ENCODE assay signal across 10 mouse cellular contexts in genomic region chr10:128336597-128336996, GRCm38 (mm10). TPM values are rescaled to one million over a fixed set of nuclear protein-coding genes. Genes with fewer than 3 reads are reported as not detected.
A peak's percentile ranks its signal among the peaks of the same experiment; 100 is the strongest.
DNase-seq lines count a peak whose midpoint lies in the region; ATAC-seq lines count a peak whose summit lies in the region.
"Had no signal": no experiment of that assay in that cellular context is flagged by ENCODE, and none has a peak within 500 bp of the region (broad histone marks: within the 10 kb centered on the region; RNA-seq: fewer than 3 reads in every experiment).

No protein-coding gene starts in this region.

- H3K9ac ChIP-seq in heart, embryonic 15.5 days: no peak overlapping the region
- no peak overlapping the region for H3K9ac ChIP-seq in hindbrain, embryonic 12.5 days
- H3K9ac ChIP-seq in midbrain, embryonic 12.5 days (replicated peaks): peak overlapping the region; percentile 29; the same call in 1 of the 2 replicates

- ATAC-seq in heart, embryonic 15.5 days (replicated peaks; ENCODE audit: insufficient number of reproducible peaks, insufficient read depth, low FRiP score, low read depth): no peak
- no peak for ATAC-seq in hindbrain, embryonic 12.5 days (ENCODE audit: low FRiP score)
- no peak for ATAC-seq in midbrain, embryonic 12.5 days (ENCODE audit: low FRiP score, low read depth)

- intact Hi-C loops in heart, postnatal 36 days (cut with DNase I): loop anchor here (2.0 to 5.0 kb wide), 2 partner anchors 22 to 41 kb away; partner anchors contain the start of gene Ankrd52

- WGBS in heart, embryonic 15.5 days: 75% methylated on average over 3 of the region's 3 CpGs
- WGBS in hindbrain, embryonic 12.5 days: 86% methylated on average over 3 of the region's 3 CpGs
- 90% methylated on average over 3 of the region's 3 CpGs for WGBS in midbrain, embryonic 12.5 days

- no peak for DNase-seq in heart, postnatal 36 days
- peak; percentile 37 for DNase-seq in MEL-GATA-1-ER (ENCODE audit: extremely low read depth, low read depth)
- DNase-seq in frontal cortex, postnatal 25 days (ENCODE audit: low spot score in 2 of 2): no peak
- DNase-seq in thymus, postnatal 36 days: no peak
- no peak for DNase-seq in left cerebral cortex, adult 8-10 months (ENCODE audit: low spot score in 2 of 2)
- DNase-seq: cerebellum, postnatal 36 days; layer of hippocampus, postnatal 36 days had no signal

- peak overlapping the region; percentile 94 for H3K4me3 ChIP-seq in heart, embryonic 15.5 days
- peak overlapping the region; percentile 79; the same call in 1 of the 2 replicates for H3K4me3 ChIP-seq in hindbrain, embryonic 12.5 days
- H3K4me3 ChIP-seq in midbrain, embryonic 12.5 days: peak overlapping the region; percentile 90; the same call in 1 of the 2 replicates

- H3K4me1 ChIP-seq in heart, embryonic 15.5 days (replicated peaks): peaks cover 44% of the 10 kb centered on the region
- H3K4me1 ChIP-seq in hindbrain, embryonic 12.5 days: peaks cover 21% of the 10 kb centered on the region
- H3K4me1 ChIP-seq in midbrain, embryonic 12.5 days: peaks cover 19% of the 10 kb centered on the region

- H3K4me2 ChIP-seq in heart, embryonic 15.5 days: peak overlapping the region; percentile 75
- H3K4me2 ChIP-seq in hindbrain, embryonic 12.5 days (replicated peaks): peak overlapping the region; percentile 93
- H3K4me2 ChIP-seq in midbrain, embryonic 12.5 days (replicated peaks): peak overlapping the region; percentile 91

- no peaks in the 10 kb centered on the region for H3K27me3 ChIP-seq in heart, embryonic 15.5 days
- no peaks in the 10 kb centered on the region for H3K27me3 ChIP-seq in hindbrain, embryonic 12.5 days
- H3K27me3 ChIP-seq in midbrain, embryonic 12.5 days: no peaks in the 10 kb centered on the region

- H3K27ac ChIP-seq in heart, embryonic 15.5 days: peak overlapping the region; percentile 94
- H3K27ac ChIP-seq in hindbrain, embryonic 12.5 days: no peak overlapping the region
- no peak overlapping the region for H3K27ac ChIP-seq in midbrain, embryonic 12.5 days (replicated peaks)

- no peaks in the 10 kb centered on the region for H3K9me3 ChIP-seq in heart, embryonic 15.5 days (replicated peaks)
- no peaks in the 10 kb centered on the region for H3K9me3 ChIP-seq in hindbrain, embryonic 12.5 days (replicated peaks)
- no peaks in the 10 kb centered on the region for H3K9me3 ChIP-seq in midbrain, embryonic 12.5 days

- peaks cover 6% of the 10 kb centered on the region; the same call in 1 of the 2 replicates for H3K36me3 ChIP-seq in heart, embryonic 15.5 days
- H3K36me3 ChIP-seq in hindbrain, embryonic 12.5 days: no peaks in the 10 kb centered on the region
- H3K36me3 ChIP-seq in midbrain, embryonic 12.5 days: peaks cover 5% of the 10 kb centered on the region

RNA-seq across cellular contexts. Expression of gene Cs, which starts 0.9 kb away (rescaled TPM):
- polyA plus RNA-seq in heart, embryonic 15.5 days (2015; fragmentation: Nextera tagmentation; extraction: Ambion mirVana): 448 and 450 TPM in 2 replicates
- 1,000 to 10,000 TPM; 1,152 to 1,240 TPM for total RNA-seq in heart, postnatal 36 days (2021)
- 207 and 208 TPM in 2 replicates for polyA plus RNA-seq in hindbrain, embryonic 12.5 days (2016; fragmentation: Nextera tagmentation; extraction: Ambion mirVana)
- 205 and 209 TPM in 2 replicates for polyA plus RNA-seq in midbrain, embryonic 12.5 days (2016; fragmentation: Nextera tagmentation; extraction: Ambion mirVana)
- total RNA-seq in left cerebral cortex, adult 8-10 months (2022): 100 to 1,000 TPM; 221 to 239 (median 230) TPM

RNA-seq across cellular contexts. Expression of gene Cnpy2, which starts 14.3 kb away (rescaled TPM):
- 186 and 213 TPM in 2 replicates for polyA plus RNA-seq in heart, embryonic 15.5 days (2015; fragmentation: Nextera tagmentation; extraction: Ambion mirVana)
- 10 to 100 TPM; 65.4 to 67.3 TPM for total RNA-seq in heart, postnatal 36 days (2021)
- 242 and 244 TPM in 2 replicates for polyA plus RNA-seq in hindbrain, embryonic 12.5 days (2016; fragmentation: Nextera tagmentation; extraction: Ambion mirVana)
- 219 and 220 TPM in 2 replicates for polyA plus RNA-seq in midbrain, embryonic 12.5 days (2016; fragmentation: Nextera tagmentation; extraction: Ambion mirVana)
- 10 to 100 TPM; 66.6 to 76.7 (median 67.6) TPM for total RNA-seq in left cerebral cortex, adult 8-10 months (2022)

RNA-seq across cellular contexts. Expression of gene Coq10a, which starts 32.2 kb away (rescaled TPM):
- 17.0 TPM in 2 replicates for polyA plus RNA-seq in heart, embryonic 15.5 days (2015; fragmentation: Nextera tagmentation; extraction: Ambion mirVana)
- total RNA-seq in heart, postnatal 36 days (2021): 100 to 1,000 TPM; 304 to 339 TPM
- polyA plus RNA-seq in hindbrain, embryonic 12.5 days (2016; fragmentation: Nextera tagmentation; extraction: Ambion mirVana): 31.7 and 32.8 TPM in 2 replicates
- 28.6 and 33.6 TPM in 2 replicates for polyA plus RNA-seq in midbrain, embryonic 12.5 days (2016; fragmentation: Nextera tagmentation; extraction: Ambion mirVana)
- total RNA-seq in left cerebral cortex, adult 8-10 months (2022): 10 to 100 TPM; 59.3 to 62.4 (median 61.5) TPM

RNA-seq across cellular contexts. Expression of gene Pan2, which starts 33.5 kb away (rescaled TPM):
- polyA plus RNA-seq in heart, embryonic 15.5 days (2015; fragmentation: Nextera tagmentation; extraction: Ambion mirVana): 22.3 and 27.8 TPM in 2 replicates
- 1 to 10 TPM; 7.5 to 7.6 TPM for total RNA-seq in heart, postnatal 36 days (2021)
- polyA plus RNA-seq in hindbrain, embryonic 12.5 days (2016; fragmentation: Nextera tagmentation; extraction: Ambion mirVana): 33.5 and 34.1 TPM in 2 replicates
- polyA plus RNA-seq in midbrain, embryonic 12.5 days (2016; fragmentation: Nextera tagmentation; extraction: Ambion mirVana): 39.8 and 41.7 TPM in 2 replicates
- 10 to 100 TPM; 14.5 to 15.5 (median 15.3) TPM for total RNA-seq in left cerebral cortex, adult 8-10 months (2022)

RNA-seq across cellular contexts. Expression of gene Il23a, which starts 38.0 kb away (rescaled TPM):
- polyA plus RNA-seq in heart, embryonic 15.5 days (2015; fragmentation: Nextera tagmentation; extraction: Ambion mirVana): 4.0 and 4.8 TPM in 2 replicates
- not detected for total RNA-seq in heart, postnatal 36 days (2021)
- 0.22 TPM in 1 of 2 replicates, not detected in the other for polyA plus RNA-seq in hindbrain, embryonic 12.5 days (2016; fragmentation: Nextera tagmentation; extraction: Ambion mirVana)
- polyA plus RNA-seq in midbrain, embryonic 12.5 days (2016; fragmentation: Nextera tagmentation; extraction: Ambion mirVana): not detected in 2 replicates
- under 1 TPM in 1 of 4 experiments, not detected in 3; 0.36 TPM for total RNA-seq in left cerebral cortex, adult 8-10 months (2022)
